Mouse (Mus musculus): ENCODE results near the gene Mup6.
"Not testable (repeated sequence)": the region's sequence is repeated elsewhere in the genome, so short reads cannot be mapped to it uniquely, and the experiment has no call there.

The Mup6 gene

DNA sequence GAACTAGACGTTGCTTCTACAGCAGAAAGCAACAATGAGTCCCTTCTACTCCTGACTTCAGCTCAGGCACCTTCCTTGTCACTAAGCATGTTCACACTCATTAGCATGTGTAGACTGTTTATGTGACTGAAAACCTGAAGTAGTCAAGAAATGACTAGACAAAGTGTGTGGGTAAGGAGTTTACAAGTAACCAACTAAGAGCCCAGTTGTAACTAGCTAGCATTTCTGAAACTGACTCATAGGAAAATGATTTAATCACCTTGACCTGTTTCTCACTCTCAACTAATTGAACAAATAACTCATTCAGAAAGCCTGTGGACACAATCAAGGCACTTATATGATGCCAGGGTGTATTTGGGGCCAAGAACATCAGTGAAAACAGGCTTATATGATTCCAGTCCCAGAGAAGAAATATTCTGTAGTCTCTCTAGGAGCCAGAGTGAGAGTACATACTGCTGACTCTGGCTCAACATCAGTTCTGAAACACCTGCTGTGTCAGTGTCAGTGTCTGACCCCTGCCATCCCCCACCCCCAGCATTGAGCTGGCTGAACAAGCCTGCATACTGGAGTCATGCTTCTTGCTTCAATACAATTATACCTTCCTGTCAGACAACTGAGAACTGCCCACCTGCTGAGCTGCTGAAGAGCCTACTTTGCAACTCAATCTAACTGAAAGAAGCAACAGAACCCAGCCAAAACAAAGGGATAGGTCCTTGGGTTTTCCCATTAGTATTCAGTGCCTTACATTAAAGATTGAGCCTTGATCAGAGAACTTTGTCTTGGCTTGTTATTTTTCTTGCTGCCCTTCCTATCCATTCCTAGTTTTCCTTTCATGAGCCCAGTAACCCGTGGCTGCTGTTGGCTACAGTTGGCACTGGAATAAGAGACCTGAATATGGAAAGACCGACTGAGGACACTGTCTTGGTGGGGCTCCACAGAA is at the start of gene Mup6:
Gene Mup6, plus strand, starts transcription at position 890 of the 940 bp plus-strand sequence.
- DNase-seq (ENCODE audit: low read depth, low spot score): no peak

DNA sequence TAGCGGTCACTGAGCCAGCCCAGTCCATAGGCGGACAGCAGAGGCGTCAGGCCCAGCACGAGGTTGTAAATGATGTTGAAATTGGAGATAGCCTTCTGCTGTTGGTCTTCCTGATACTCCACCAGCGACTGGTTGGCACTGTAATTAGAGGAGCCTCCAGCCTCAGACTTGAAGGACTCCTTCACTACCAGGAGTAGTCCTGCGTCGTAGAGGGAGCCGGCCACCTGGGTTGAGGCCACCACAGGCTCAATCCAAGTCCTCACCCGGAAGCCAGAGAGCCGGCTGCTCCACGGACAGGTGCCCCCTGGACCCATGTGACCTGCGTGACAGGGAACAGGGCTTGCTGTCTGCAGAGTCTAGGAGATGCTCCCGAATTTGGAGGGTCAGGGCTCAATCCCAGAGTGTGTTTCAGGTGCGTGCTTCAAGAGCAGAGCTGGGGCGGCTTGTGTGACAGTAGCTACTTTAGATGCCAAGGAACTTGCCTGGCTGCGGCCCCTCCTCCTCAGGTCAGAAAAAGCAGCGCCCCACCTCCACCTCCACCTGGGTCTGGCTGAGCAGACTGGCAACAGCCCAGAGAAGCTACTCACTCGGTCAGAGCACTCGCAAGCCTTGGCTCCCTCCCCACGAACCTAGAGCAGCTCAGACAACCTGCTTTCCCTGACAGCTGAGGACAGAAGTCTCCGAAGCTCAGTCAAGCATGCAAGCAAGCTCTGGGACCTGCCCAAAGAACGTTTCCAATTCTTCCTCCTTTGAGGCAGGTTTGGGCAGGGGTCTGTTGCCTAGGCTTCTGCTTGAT is 49.3 kb upstream of the Mup6 start, which contains the start of gene Slc46a2:
Gene Slc46a2, minus strand, starts transcription at position 449 of the 796 bp plus-strand sequence.
- DNase-seq (ENCODE audit: low read depth, low spot score): no peak

DNA sequence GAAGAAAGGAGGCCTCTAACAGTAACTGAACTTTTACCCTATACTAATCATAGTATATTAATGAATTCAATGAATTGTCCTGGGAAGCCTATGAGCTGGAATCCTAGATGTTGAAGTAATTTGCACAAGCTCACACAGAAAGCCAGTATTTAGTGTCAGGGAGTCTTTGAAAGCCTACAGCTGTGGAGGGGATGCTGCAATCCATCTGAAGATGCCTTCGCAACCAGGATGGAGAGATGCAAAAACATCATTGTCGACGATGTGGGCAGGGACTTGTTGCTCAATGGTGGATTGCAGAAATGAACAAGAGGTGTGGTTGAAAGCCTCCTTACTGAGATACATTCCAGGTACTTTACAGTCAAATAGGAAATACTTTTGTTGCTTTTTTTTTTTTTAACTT is 46.1 kb upstream of the Mup6 start:
- no peak for DNase-seq (ENCODE audit: low read depth, low spot score)

DNA sequence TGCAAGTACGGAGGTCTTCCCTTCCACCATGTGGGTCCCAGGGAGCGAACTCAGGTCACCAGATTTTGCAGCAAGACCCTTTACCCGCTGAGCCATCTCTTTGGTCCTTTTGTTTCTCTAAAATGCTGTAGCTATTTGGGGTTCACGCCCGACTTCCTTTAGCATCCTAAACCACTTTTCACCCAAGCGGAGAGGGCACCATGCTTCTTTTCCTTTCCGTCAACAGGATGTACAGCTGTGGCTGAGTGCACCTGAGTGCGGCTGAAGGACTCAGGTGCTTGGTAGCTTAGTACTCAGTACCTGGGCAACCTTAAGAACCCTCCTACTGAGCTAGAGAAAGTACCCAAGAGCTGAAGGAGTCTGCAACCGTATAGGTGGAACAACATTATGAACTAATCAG is 39.0 kb upstream of the Mup6 start:
- DNase-seq (ENCODE audit: low read depth, low spot score): peak; percentile 53

DNA sequence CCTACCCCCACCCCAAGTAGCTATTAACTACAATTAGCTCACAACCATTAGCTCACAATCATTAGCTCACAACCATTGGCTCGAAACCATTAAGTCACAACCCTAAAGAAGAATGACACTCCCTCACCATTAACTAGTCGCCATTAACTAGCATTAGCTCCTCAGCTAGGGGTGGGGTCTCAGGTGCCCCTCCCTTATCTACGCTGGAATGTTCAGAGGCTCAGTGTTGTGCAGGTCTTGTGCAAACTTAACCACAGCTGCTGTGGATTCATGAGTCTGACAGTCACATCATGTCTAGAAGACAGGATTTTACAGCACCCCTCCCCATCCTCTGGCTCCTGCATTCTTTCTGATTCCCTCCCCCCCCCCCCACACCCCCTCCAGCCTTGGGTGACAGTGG is 36.4 kb upstream of the Mup6 start:
- DNase-seq (ENCODE audit: low read depth, low spot score): no peak

DNA sequence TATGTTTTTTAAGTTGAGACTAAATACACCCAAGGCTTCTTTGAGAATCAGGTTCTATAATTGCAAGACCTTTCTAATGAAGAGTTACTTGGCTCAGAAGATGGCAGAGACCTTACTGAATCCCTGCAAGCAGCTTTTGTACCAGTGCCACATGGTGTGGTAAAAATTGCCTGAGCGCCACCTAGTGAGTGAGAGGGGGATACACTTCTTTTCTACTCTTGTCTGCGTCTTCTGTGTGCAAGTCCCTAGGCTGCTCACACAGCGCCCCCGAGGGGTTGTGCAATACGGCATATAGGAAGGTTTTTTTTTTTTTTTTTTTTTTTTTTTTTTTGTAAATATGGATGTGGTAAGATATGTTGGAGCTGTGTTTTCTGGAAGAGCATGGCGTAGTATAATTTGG is 35.7 kb upstream of the Mup6 start:
- DNase-seq (ENCODE audit: low read depth, low spot score): peak; percentile 92

DNA sequence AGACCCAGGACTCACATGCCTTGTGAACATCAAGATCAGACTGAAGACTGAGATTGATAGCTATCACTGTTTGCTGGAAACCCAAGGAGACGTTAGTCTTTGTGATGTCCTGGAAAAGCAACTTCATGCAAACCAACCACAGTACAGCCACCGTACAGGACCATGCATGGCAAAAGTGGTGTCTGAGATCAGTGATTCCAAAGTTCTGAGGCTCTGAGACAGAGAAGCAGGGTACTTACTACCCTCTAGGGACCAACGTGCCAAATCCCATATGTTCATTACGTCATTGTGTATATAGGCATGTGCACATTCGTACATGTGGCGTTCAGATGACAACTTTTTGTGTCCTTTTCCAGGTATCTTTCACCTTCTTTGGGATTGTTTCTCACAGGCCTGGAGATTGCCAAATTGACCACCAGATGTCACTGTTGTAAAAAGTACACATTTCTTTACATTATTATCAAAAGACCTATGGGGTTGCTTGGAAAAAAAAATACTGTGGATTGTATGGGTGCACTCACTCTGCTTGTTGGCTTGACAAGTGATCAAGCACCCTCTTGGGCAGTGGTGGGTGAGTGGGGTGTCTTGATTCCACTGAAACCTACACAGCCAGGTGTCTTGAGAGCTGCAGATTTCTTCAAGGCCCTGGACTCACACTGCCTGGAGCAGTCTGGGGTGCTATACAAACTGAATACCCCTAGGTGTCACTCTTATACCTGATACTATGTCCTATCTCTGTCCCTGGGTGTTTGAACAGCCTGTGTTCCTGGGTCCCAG is 31.4 kb upstream of the Mup6 start:
- peak; percentile 92 for DNase-seq (ENCODE audit: low read depth, low spot score)

DNA sequence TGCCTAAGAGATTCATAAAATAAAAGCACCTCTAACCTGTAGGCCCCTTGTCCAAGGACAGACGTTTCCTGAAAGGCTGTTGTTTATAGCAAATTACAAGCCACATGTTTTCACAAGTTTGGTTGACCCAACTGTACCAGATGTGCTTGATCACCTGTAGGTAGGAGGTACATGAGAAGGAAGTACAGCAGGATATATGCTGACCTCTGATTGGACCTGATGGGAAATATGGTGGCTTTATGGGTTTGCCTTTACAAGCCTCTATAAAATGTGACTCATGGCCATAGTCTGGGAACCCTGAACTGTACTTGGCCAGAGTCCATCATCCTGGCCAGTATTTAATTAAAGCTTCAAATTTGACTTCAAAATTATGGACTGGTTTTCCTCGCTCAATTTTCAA is 26.6 kb upstream of the Mup6 start:
- DNase-seq (ENCODE audit: low read depth, low spot score): no peak

DNA sequence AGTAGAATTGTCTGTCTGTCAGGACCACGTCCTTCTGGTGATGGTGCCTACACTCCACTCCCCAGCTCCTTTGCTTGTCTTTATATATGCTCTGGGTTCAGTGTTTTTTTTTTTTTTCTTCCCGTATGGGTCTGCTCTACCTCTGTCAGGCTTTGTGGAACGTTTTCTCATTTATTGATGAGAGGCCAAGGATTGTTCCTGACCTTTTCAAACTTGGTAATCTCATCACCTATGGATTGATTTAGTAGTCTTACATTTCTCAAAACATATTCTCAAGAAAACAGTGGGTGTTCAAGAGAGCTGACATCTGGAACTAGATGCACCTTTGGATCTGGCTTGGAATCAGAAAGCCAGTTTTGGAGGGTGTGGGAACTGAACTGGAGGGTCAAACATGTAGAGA is 3.5 kb upstream of the Mup6 start, which contains the start of gene Mup4:
Gene Mup4, minus strand, starts transcription at position 101 of the 400 bp plus-strand sequence.
- no peak for DNase-seq (ENCODE audit: low read depth, low spot score)

DNA sequence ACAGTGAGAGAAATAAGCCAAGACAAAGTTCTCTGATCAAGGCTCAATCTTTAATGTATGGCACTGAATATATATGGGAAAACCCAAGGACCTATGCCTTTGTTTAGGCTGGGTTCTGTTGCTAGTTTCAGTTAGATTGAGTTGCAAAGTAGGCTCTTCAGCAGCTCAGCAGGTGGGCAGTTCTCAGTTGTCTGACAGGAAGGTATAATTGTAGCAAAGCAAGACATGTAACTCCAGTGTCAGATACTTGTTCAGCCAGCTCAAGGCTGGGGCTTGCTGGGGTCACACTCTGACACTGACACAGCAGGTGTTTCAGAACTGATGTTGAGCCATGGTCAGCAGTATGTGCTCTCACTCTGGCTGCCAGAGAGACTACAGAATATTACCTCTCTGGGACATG is 33.8 kb downstream of the Mup6 start:
- not testable (repeated sequence) for DNase-seq (ENCODE audit: low read depth, low spot score)

DNA sequence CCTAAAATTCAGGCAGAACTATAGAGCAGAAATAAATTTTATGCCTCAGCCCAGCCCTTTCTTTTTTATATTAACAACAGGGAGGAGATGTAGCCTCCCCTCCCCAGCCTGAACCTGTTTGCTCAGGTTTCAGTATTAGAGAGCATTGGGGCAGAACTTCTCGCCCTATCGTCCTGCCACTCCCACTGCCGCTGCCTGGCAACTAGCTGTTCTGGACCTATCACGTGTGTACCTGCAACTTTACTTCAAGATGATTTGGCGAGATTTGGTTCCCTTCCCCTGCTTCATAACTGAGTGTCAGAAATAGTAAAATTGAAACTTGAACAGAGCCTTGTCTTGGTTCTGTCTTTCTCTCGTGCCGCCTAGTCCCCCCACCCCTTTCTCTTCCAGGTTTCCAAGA is 56.0 kb downstream of the Mup6 start:
- peak; percentile 91 for DNase-seq (ENCODE audit: low read depth, low spot score)

DNA sequence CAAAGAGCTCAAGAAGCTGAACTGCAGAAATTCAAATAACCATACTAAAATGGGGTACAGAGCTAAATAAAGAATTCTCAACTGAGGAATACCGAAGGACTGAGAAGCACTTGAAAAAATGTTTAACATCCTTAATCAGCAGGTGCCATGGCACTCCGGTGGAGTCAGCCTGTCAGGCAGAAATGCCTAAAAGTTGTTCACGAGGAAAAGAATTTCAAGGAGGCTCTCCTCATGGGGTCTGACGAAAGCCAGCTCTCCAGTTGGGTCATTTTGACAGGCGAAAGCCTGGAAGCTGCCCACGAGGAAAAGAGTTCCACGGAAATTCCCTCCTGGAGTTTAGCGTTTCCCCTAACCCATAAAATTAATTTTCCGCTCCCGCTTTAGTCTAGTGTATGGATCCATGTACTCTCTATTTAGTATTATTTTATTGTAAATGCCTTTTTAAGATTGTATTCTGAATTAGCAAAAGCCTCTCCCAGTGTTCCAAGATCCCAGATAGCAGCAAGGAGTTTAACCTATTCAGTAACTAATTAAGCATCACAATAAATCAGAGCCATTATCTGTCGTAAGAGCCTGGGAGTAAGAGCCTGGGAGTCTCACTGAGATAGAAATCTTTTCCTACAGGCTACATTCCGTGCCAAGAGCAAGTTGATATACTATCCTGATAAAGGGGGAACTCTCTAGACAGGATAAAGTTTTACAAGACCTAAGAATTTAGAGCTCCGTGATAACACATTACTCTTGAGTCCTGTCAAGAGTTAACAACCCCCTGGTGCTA is 65.4 kb downstream of the Mup6 start:
- DNase-seq (ENCODE audit: low read depth, low spot score): not testable (repeated sequence)
